Mouse (Mus musculus) heart, postnatal 0 days (tissue): ENCODE measurements at regions not wholly inside any gene's neighbourhood (a gene's known extent, or its start where the extent isn't known, plus 50 kb on each side); places are given as distances from the start of the nearest gene placed in this dataset.

Experiments used
- CTCF ChIP-seq: IDR thresholded peaks from 2 replicates; pipeline ENCODE4 v1.5.1; 2016; ENCODE audit warnings: antibody characterized with exemption, control low read depth, low read depth
- EP300 ChIP-seq: IDR thresholded peaks from 2 replicates; pipeline ENCODE4 v1.6.1; 2016; ENCODE audit warnings: antibody characterized with exemption, low read depth

GRCm38 (mm10) chr1:157645682-157646421 lies 139.3 kb downstream of the Sec16b start:
- TF ChIP-seq CTCF (no peak), EP300 (no peak)
